Mouse (Mus musculus): ENCODE data around the gene Fam69b.

DNA sequence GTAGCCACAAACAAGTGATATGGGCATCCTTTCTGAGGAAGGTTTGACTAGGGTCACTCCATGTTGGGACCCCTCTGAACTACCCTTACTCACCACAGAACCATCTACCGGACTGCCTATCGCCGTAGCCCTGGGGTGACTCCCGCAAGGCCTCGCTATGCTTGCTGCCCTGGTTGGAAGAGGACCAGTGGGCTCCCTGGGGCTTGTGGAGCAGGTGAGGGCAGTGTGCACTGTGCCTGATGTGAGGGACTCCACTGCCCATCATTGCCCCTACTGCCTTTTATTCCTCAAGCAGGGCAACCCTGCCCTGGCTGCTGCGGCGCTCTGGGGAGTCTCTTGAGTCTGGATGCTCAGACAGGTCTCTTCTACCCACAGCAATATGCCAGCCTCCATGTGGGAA, 38.0 kb upstream of the Fam69b start:
- TF ChIP-seq POLR2A (IDR thresholded peaks at IDR 0.05; ENCODE audit: insufficient read depth, low read length) (no peak), EP300 (IDR thresholded peaks at IDR 0.05; ENCODE audit: insufficient read depth, low read depth, low read length) (no peak)
